Mouse (Mus musculus) central nervous system, embryonic 18 days (tissue): ENCODE data around the gene Nanp. TPM values are rescaled to one million over a fixed set of nuclear protein-coding genes. Genes with fewer than 3 reads are reported as not detected.

Experiments
- polyA plus RNA-seq: library from polyadenylated mRNA; depleted of rRNA; stranded (reverse); fragments of >200 nt; gene quantifications from 2 replicates; pipeline ENCODE4 v1.2.3, GENCODE M21; 2012; rRNA removed

Gene Nanp
- polyA plus RNA-seq = 15.3 and 16.0 TPM in 2 replicates

GRCm38 (mm10) chr2:151039232-151039695 lies at the start of gene Nanp, which contains the start of gene Ninl:
Gene Nanp, minus strand, starts transcription at chr2:151039398.
Gene Ninl, minus strand, starts transcription at chr2:151039382.

Other genes starting within 250 kb of the Nanp start
- gene Abhd12, start 134.7 kb downstream of the Nanp start, polyA plus RNA-seq = 86.2 and 89.6 TPM in 2 replicates
- 10.7 and 13.2 TPM in 2 replicates for gene Gins1, start 134.0 kb downstream of the Nanp start, polyA plus RNA-seq
- 12.4 TPM in 2 replicates for gene Ninl, start within 50 bp of the Nanp start, polyA plus RNA-seq
- gene Gm14151, start 53.0 kb upstream of the Nanp start, polyA plus RNA-seq = not detected in 2 replicates
- not detected in 2 replicates for gene Gm14147, start 58.8 kb upstream of the Nanp start, polyA plus RNA-seq